Mouse (Mus musculus) urinary bladder, adult 18-20 months (tissue): ENCODE measurements around the gene Tusc2.
"Not testable (repeated sequence)": the region's sequence is repeated elsewhere in the genome, so short reads cannot be mapped to it uniquely, and the experiment has no call there.

ENCODE experiments used
- DNase-seq, 2 experiments: peaks; one replicate each; pipeline ENCODE4 v3.0.0; 2022; ENCODE audit warnings: low spot score in 2 of 2, mixed read lengths in 2 of 2

Tusc2 gene

GRCm38 (mm10) chr9:107545199-107545598 is 17.9 kb upstream of the Tusc2 start:
- DNase-seq = no peak

- DNase-seq = no peak
Measured at GRCm38 (mm10) chr9:107545602-107546001, 17.5 kb upstream of the Tusc2 start.

GRCm38 (mm10) chr9:107547026-107547425 is 16.0 kb upstream of the Tusc2 start, which contains the start of gene Zmynd10:
Gene Zmynd10 (plus strand): TSS chr9:107547298.
- peak; percentile 58 to 79 for DNase-seq

- DNase-seq = no peak
Measured at GRCm38 (mm10) chr9:107547957-107548356, 15.1 kb upstream of the Tusc2 start.

GRCm38 (mm10) chr9:107548820-107549219 is 14.2 kb upstream of the Tusc2 start:
- no peak for DNase-seq

- no peak for DNase-seq
Measured at GRCm38 (mm10) chr9:107549297-107550074, 13.6 kb upstream of the Tusc2 start.

GRCm38 (mm10) chr9:107550491-107551116 is 12.5 kb upstream of the Tusc2 start:
- no peak for DNase-seq

- peak; percentile 60 to 67 for DNase-seq
Measured at GRCm38 (mm10) chr9:107551117-107551889, 11.8 kb upstream of the Tusc2 start, which contains the start of gene Rassf1. Gene Rassf1 (plus strand): TSS chr9:107551555.

- no peak for DNase-seq
Measured at GRCm38 (mm10) chr9:107551890-107552355, 11.1 kb upstream of the Tusc2 start.

- DNase-seq = no peak
Measured at GRCm38 (mm10) chr9:107552690-107553393, 10.2 kb upstream of the Tusc2 start.

- no peak for DNase-seq
Measured at GRCm38 (mm10) chr9:107553541-107554318, 9.3 kb upstream of the Tusc2 start.

GRCm38 (mm10) chr9:107554319-107554825 is 8.7 kb upstream of the Tusc2 start:
- peak; percentile 87 to 91 for DNase-seq

GRCm38 (mm10) chr9:107555031-107555457 is 8.0 kb upstream of the Tusc2 start:
- DNase-seq = peak in 1 of 2 experiments; percentile 59

- no peak for DNase-seq
Measured at GRCm38 (mm10) chr9:107555701-107556100, 7.4 kb upstream of the Tusc2 start.

GRCm38 (mm10) chr9:107556346-107556745 is 6.7 kb upstream of the Tusc2 start:
- DNase-seq = no peak

GRCm38 (mm10) chr9:107565556-107565955 is 2.5 kb downstream of the Tusc2 start:
- DNase-seq = not testable (repeated sequence)

- DNase-seq = peak in 1 of 2 experiments; percentile 78
Measured at GRCm38 (mm10) chr9:107566041-107566709, 3.1 kb downstream of the Tusc2 start.

GRCm38 (mm10) chr9:107566855-107567254 is 3.8 kb downstream of the Tusc2 start:
- no peak for DNase-seq

GRCm38 (mm10) chr9:107567702-107568319 is 4.8 kb downstream of the Tusc2 start, which contains the start of gene Hyal2:
Gene Hyal2 (plus strand): TSS chr9:107567945.
- no peak for DNase-seq
